Mouse (Mus musculus): ENCODE results near the gene Hexim2. TPM values are rescaled to one million over a fixed set of nuclear protein-coding genes. Genes with fewer than 3 reads are reported as not detected.

The Hexim2 gene
- polyA plus RNA-seq, 1 experiment from 2014 or later, result 8.9 TPM

- Histone ChIP-seq H3K9me3 (no peaks in the 10 kb centered on the region), H3K27ac (peak overlapping the region; percentile 95), H3K4me1 (replicated peaks) (peaks cover 55% of the 10 kb centered on the region), H3K27me3 (ENCODE audit: insufficient read depth, poor library complexity, severe bottlenecking) (peaks cover 41% of the 10 kb centered on the region), H3K36me3 (no peaks in the 10 kb centered on the region), H3K4me3 (peak overlapping the region; percentile 61)
- no peak for DNase-seq (ENCODE audit: low spot score)
- 87% methylated on average over 11 of the region's 11 CpGs for WGBS
Measured at GRCm38 (mm10) chr11:103114270-103114943, 17.8 kb upstream of the Hexim2 start.

- Histone ChIP-seq H3K27me3 (ENCODE audit: insufficient read depth, poor library complexity, severe bottlenecking) (peaks cover 37% of the 10 kb centered on the region), H3K4me3 (peak overlapping the region; percentile 61), H3K27ac (peak overlapping the region; percentile 95), H3K9me3 (no peaks in the 10 kb centered on the region), H3K36me3 (no peaks in the 10 kb centered on the region), H3K4me1 (replicated peaks) (peaks cover 58% of the 10 kb centered on the region)
- WGBS, result under 1% methylated on average over 34 of the region's 34 CpGs
- DNase-seq (ENCODE audit: low spot score), result peak; percentile 83
Measured at GRCm38 (mm10) chr11:103115163-103116007, 16.8 kb upstream of the Hexim2 start.

- Histone ChIP-seq H3K27ac (peak within 1 kb of the TSS; percentile 95), H3K36me3 (no peaks in the 10 kb centered on the region), H3K4me1 (replicated peaks) (peaks cover 57% of the 10 kb centered on the region), H3K9me3 (no peaks in the 10 kb centered on the region), H3K27me3 (ENCODE audit: insufficient read depth, poor library complexity, severe bottlenecking) (peaks cover 29% of the 10 kb centered on the region), H3K4me3 (peak within 1 kb of the TSS; percentile 61)
- DNase-seq (ENCODE audit: low spot score), result peak; percentile 100
- under 1% methylated on average over 53 of the region's 53 CpGs for WGBS
Measured at GRCm38 (mm10) chr11:103116008-103116818, 16.0 kb upstream of the Hexim2 start, which contains the start of gene Hexim1. Gene Hexim1, plus strand, starts transcription at chr11:103116231.

GRCm38 (mm10) chr11:103116959-103117590 is 15.2 kb upstream of the Hexim2 start:
- Histone ChIP-seq H3K27ac (peak overlapping the region; percentile 95), H3K36me3 (no peaks in the 10 kb centered on the region), H3K27me3 (ENCODE audit: insufficient read depth, poor library complexity, severe bottlenecking) (peaks cover 20% of the 10 kb centered on the region), H3K4me3 (peak overlapping the region; percentile 61), H3K9me3 (no peaks in the 10 kb centered on the region), H3K4me1 (replicated peaks) (peaks cover 48% of the 10 kb centered on the region)
- under 1% methylated on average over 35 of the region's 35 CpGs for WGBS
- DNase-seq (ENCODE audit: low spot score), result peak; percentile 71

- H3K9me3 ChIP-seq, result no peaks in the 10 kb centered on the region
- peak overlapping the region; percentile 95 for H3K27ac ChIP-seq
Measured at GRCm38 (mm10) chr11:103117591-103118009, 14.6 kb upstream of the Hexim2 start.

GRCm38 (mm10) chr11:103118866-103119265 is 13.4 kb upstream of the Hexim2 start:
- 92% methylated on average over 2 of the region's 2 CpGs for WGBS
- no peak for DNase-seq (ENCODE audit: low spot score)
- Histone ChIP-seq H3K4me3 (no peak overlapping the region), H3K27ac (no peak overlapping the region), H3K36me3 (no peaks in the 10 kb centered on the region), H3K27me3 (ENCODE audit: insufficient read depth, poor library complexity, severe bottlenecking) (peaks cover 2% of the 10 kb centered on the region), H3K4me1 (replicated peaks) (peaks cover 38% of the 10 kb centered on the region), H3K9me3 (no peaks in the 10 kb centered on the region)

More at GRCm38 (mm10) chr11:103117591-103118009, 14.6 kb upstream of the Hexim2 start:
- H3K4me1 ChIP-seq (replicated peaks), result peaks cover 43% of the 10 kb centered on the region
- peak; percentile 64 for DNase-seq (ENCODE audit: low spot score)
- no peaks in the 10 kb centered on the region for H3K36me3 ChIP-seq
- H3K4me3 ChIP-seq, result peak overlapping the region; percentile 61
- under 1% methylated on average over 38 of the region's 38 CpGs for WGBS
- H3K27me3 ChIP-seq (ENCODE audit: insufficient read depth, poor library complexity, severe bottlenecking), result peaks cover 15% of the 10 kb centered on the region

- H3K9me3 ChIP-seq, result no peaks in the 10 kb centered on the region
- no peaks in the 10 kb centered on the region for H3K36me3 ChIP-seq
- peaks cover 34% of the 10 kb centered on the region for H3K4me1 ChIP-seq (replicated peaks)
- H3K27ac ChIP-seq, result no peak overlapping the region
- H3K27me3 ChIP-seq (ENCODE audit: insufficient read depth, poor library complexity, severe bottlenecking), result no peaks in the 10 kb centered on the region
- DNase-seq (ENCODE audit: low spot score), result no peak
- 62% methylated on average over 5 of the region's 5 CpGs for WGBS
- no peak overlapping the region for H3K4me3 ChIP-seq
Measured at GRCm38 (mm10) chr11:103119609-103120008, 12.6 kb upstream of the Hexim2 start.

GRCm38 (mm10) chr11:103120315-103120714 is 11.9 kb upstream of the Hexim2 start:
- Histone ChIP-seq H3K27ac (no peak overlapping the region), H3K36me3 (no peaks in the 10 kb centered on the region)
- WGBS, result 82% methylated on average over 5 of the region's 5 CpGs

GRCm38 (mm10) chr11:103132576-103133455 is 587 bp downstream of the Hexim2 start:
- Histone ChIP-seq H3K36me3 (peaks cover 8% of the 10 kb centered on the region; the same call in 1 of the 2 replicates), H3K27ac (peak overlapping the region; percentile 100), H3K9me3 (no peaks in the 10 kb centered on the region), H3K27me3 (ENCODE audit: insufficient read depth, poor library complexity, severe bottlenecking) (no peaks in the 10 kb centered on the region), H3K4me3 (peak overlapping the region; percentile 98), H3K4me1 (replicated peaks) (peaks cover 37% of the 10 kb centered on the region)
- WGBS, result under 1% methylated on average over 58 of the region's 58 CpGs
- DNase-seq (ENCODE audit: low spot score), result peak; percentile 100

More at GRCm38 (mm10) chr11:103120315-103120714, 11.9 kb upstream of the Hexim2 start:
- Histone ChIP-seq H3K9me3 (no peaks in the 10 kb centered on the region), H3K4me1 (replicated peaks) (peaks cover 30% of the 10 kb centered on the region), H3K4me3 (no peak overlapping the region), H3K27me3 (ENCODE audit: insufficient read depth, poor library complexity, severe bottlenecking) (no peaks in the 10 kb centered on the region)
- no peak for DNase-seq (ENCODE audit: low spot score)

GRCm38 (mm10) chr11:103133456-103134185 is 1.4 kb downstream of the Hexim2 start:
- 56% methylated on average over 6 of the region's 6 CpGs for WGBS
- H3K9me3 ChIP-seq, result no peaks in the 10 kb centered on the region
- peaks cover 37% of the 10 kb centered on the region for H3K4me1 ChIP-seq (replicated peaks)
- peak overlapping the region; percentile 98 for H3K4me3 ChIP-seq
- no peaks in the 10 kb centered on the region for H3K27me3 ChIP-seq (ENCODE audit: insufficient read depth, poor library complexity, severe bottlenecking)
- peak overlapping the region; percentile 90 for H3K27ac ChIP-seq
- no peak for DNase-seq (ENCODE audit: low spot score)
- peaks cover 15% of the 10 kb centered on the region for H3K36me3 ChIP-seq

- Histone ChIP-seq H3K27ac (no peak overlapping the region), H3K9me3 (no peaks in the 10 kb centered on the region), H3K27me3 (ENCODE audit: insufficient read depth, poor library complexity, severe bottlenecking) (no peaks in the 10 kb centered on the region), H3K4me1 (replicated peaks) (peaks cover 37% of the 10 kb centered on the region), H3K36me3 (peaks cover 21% of the 10 kb centered on the region), H3K4me3 (no peak overlapping the region)
- WGBS, result 79% methylated on average over 3 of the region's 3 CpGs
- DNase-seq (ENCODE audit: low spot score), result no peak
Measured at GRCm38 (mm10) chr11:103134221-103134620, 2.0 kb downstream of the Hexim2 start.

Measured in hindbrain, embryonic 10.5 days (tissue).